Mouse (Mus musculus) heart, adult 18-20 months (tissue): ENCODE data around the gene Tmem252. TPM values are rescaled to one million over a fixed set of nuclear protein-coding genes. Genes with fewer than 3 reads are reported as not detected.
A peak's percentile ranks its signal among the peaks of the same experiment; 100 is the strongest.
"Not testable (repeated sequence)": the region's sequence is repeated elsewhere in the genome, so short reads cannot be mapped to it uniquely, and the experiment has no call there.

Experiments
- DNase-seq, 2 experiments: peaks; one replicate each; pipeline ENCODE4 v3.0.0; 2021 to 2022; ENCODE audit warnings: mixed read lengths in 1 of 2
- total RNA-seq, 2 experiments: library from RNA; stranded (reverse); gene quantifications; 2 replicates each; pipeline ENCODE4 v1.2.3; 2021

Gene Tmem252
- total RNA-seq, 2 experiments from 2014 or later = 0.12 to 0.28 TPM

- no peak for DNase-seq
Measured at GRCm38 (mm10) chr19:24677242-24677984, 3.6 kb downstream of the Tmem252 start.

GRCm38 (mm10) chr19:24683016-24683720 is 9.4 kb downstream of the Tmem252 start:
- DNase-seq = peak; percentile 72 to 79

GRCm38 (mm10) chr19:24686411-24686810 is 12.6 kb downstream of the Tmem252 start:
- DNase-seq = no peak

- no peak for DNase-seq
Measured at GRCm38 (mm10) chr19:24688327-24688726, 14.5 kb downstream of the Tmem252 start.

GRCm38 (mm10) chr19:24689531-24689930 is 15.7 kb downstream of the Tmem252 start:
- no peak for DNase-seq

GRCm38 (mm10) chr19:24692691-24693090 is 18.9 kb downstream of the Tmem252 start:
- DNase-seq = no peak

GRCm38 (mm10) chr19:24697946-24698345 is 24.1 kb downstream of the Tmem252 start:
- DNase-seq = no peak

GRCm38 (mm10) chr19:24698651-24699050 is 24.8 kb downstream of the Tmem252 start:
- DNase-seq = no peak

GRCm38 (mm10) chr19:24699196-24699595 is 25.4 kb downstream of the Tmem252 start:
- no peak for DNase-seq

GRCm38 (mm10) chr19:24699910-24700309 is 26.1 kb downstream of the Tmem252 start:
- no peak for DNase-seq

- DNase-seq = no peak
Measured at GRCm38 (mm10) chr19:24700664-24701063, 26.9 kb downstream of the Tmem252 start.

- no peak for DNase-seq
Measured at GRCm38 (mm10) chr19:24701716-24702115, 27.9 kb downstream of the Tmem252 start.

- not testable (repeated sequence) for DNase-seq
Measured at GRCm38 (mm10) chr19:24703168-24703567, 29.4 kb downstream of the Tmem252 start.

- peak; percentile 34 to 37 for DNase-seq
Measured at GRCm38 (mm10) chr19:24703680-24704079, 29.9 kb downstream of the Tmem252 start.

GRCm38 (mm10) chr19:24704326-24704725 is 30.5 kb downstream of the Tmem252 start:
- DNase-seq = no peak

- peak in 1 of 2 experiments; percentile 55 for DNase-seq
Measured at GRCm38 (mm10) chr19:24705395-24705794, 31.6 kb downstream of the Tmem252 start.

GRCm38 (mm10) chr19:24707071-24707906 is 33.5 kb downstream of the Tmem252 start:
- DNase-seq = peak in 1 of 2 experiments; percentile 36

- DNase-seq = peak; percentile 45 to 46
Measured at GRCm38 (mm10) chr19:24708032-24708431, 34.2 kb downstream of the Tmem252 start.

GRCm38 (mm10) chr19:24716303-24717097 is 42.7 kb downstream of the Tmem252 start:
- DNase-seq = no peak

- DNase-seq = no peak
Measured at GRCm38 (mm10) chr19:24718021-24718420, 44.2 kb downstream of the Tmem252 start.

GRCm38 (mm10) chr19:24719504-24719903 is 45.7 kb downstream of the Tmem252 start:
- no peak for DNase-seq

GRCm38 (mm10) chr19:24720448-24720847 is 46.6 kb downstream of the Tmem252 start:
- DNase-seq = no peak
